Mouse (Mus musculus): Measurements from ENCODE around the gene Sh3tc1. TPM values are rescaled to one million over a fixed set of nuclear protein-coding genes. Genes with fewer than 3 reads are reported as not detected.

Gene Sh3tc1
- polyA plus RNA-seq, 1 experiment from 2014 or later, result 2.9 TPM

GRCm38 (mm10) chr5:35770891-35771663, 31.3 kb upstream of the Sh3tc1 start:
- Histone ChIP-seq H3K4me3 (ENCODE audit: low read depth, low read length) (no peak overlapping the region), H3K4me2 (replicated peaks; ENCODE audit: low read depth, low read length) (no peak overlapping the region), H3K27me3 (ENCODE audit: control insufficient read depth, insufficient read depth, low read length) (no peaks in the 10 kb centered on the region), H3K9me3 (ENCODE audit: control insufficient read depth, low read depth, low read length) (no peaks in the 10 kb centered on the region), H3K27ac (ENCODE audit: low read length) (no peak overlapping the region), H3K36me3 (ENCODE audit: control insufficient read depth, insufficient read depth, low read length) (no peaks in the 10 kb centered on the region), H3K4me1 (ENCODE audit: control insufficient read depth, insufficient read depth, low read length) (0 out of 2 replicates have a peak, but pooled peaks cover 6% of the 10 kb centered on the region), H3K9ac (replicated peaks; ENCODE audit: low read depth, low read length) (no peak overlapping the region)
- 50% methylated on average over 14 of the region's 14 CpGs for WGBS
- ATAC-seq (ENCODE audit: insufficient number of reproducible peaks, insufficient read depth, low FRiP score, low read depth), result peak; percentile 53; the same call in 1 of the 2 replicates

GRCm38 (mm10) chr5:35770246-35770645, 30.5 kb upstream of the Sh3tc1 start:
- no peak for ATAC-seq (ENCODE audit: insufficient number of reproducible peaks, insufficient read depth, low FRiP score, low read depth)
- no peak overlapping the region for H3K9ac ChIP-seq (replicated peaks; ENCODE audit: low read depth, low read length)
- no peak overlapping the region for H3K4me2 ChIP-seq (replicated peaks; ENCODE audit: low read depth, low read length)
- H3K4me1 ChIP-seq (ENCODE audit: control insufficient read depth, insufficient read depth, low read length), result 0 out of 2 replicates have a peak, but pooled peaks cover 6% of the 10 kb centered on the region
- H3K4me3 ChIP-seq (ENCODE audit: low read depth, low read length), result no peak overlapping the region
- no peaks in the 10 kb centered on the region for H3K36me3 ChIP-seq (ENCODE audit: control insufficient read depth, insufficient read depth, low read length)
- H3K27ac ChIP-seq (ENCODE audit: low read length), result no peak overlapping the region
- WGBS, result 84% methylated on average over 2 of the region's 2 CpGs
- H3K27me3 ChIP-seq (ENCODE audit: control insufficient read depth, insufficient read depth, low read length), result no peaks in the 10 kb centered on the region
- no peaks in the 10 kb centered on the region for H3K9me3 ChIP-seq (ENCODE audit: control insufficient read depth, low read depth, low read length)

GRCm38 (mm10) chr5:35768997-35769396, 29.2 kb upstream of the Sh3tc1 start:
- Histone ChIP-seq H3K4me2 (replicated peaks; ENCODE audit: low read depth, low read length) (no peak overlapping the region), H3K27ac (ENCODE audit: low read length) (no peak overlapping the region), H3K9ac (replicated peaks; ENCODE audit: low read depth, low read length) (no peak overlapping the region), H3K4me1 (ENCODE audit: control insufficient read depth, insufficient read depth, low read length) (0 out of 2 replicates have a peak, but pooled peaks cover 6% of the 10 kb centered on the region), H3K4me3 (ENCODE audit: low read depth, low read length) (no peak overlapping the region), H3K27me3 (ENCODE audit: control insufficient read depth, insufficient read depth, low read length) (no peaks in the 10 kb centered on the region), H3K9me3 (ENCODE audit: control insufficient read depth, low read depth, low read length) (no peaks in the 10 kb centered on the region), H3K36me3 (ENCODE audit: control insufficient read depth, insufficient read depth, low read length) (no peaks in the 10 kb centered on the region)
- WGBS, result 87% methylated on average over 7 of the region's 7 CpGs
- no peak for ATAC-seq (ENCODE audit: insufficient number of reproducible peaks, insufficient read depth, low FRiP score, low read depth)

GRCm38 (mm10) chr5:35768525-35768924, 28.7 kb upstream of the Sh3tc1 start:
- Histone ChIP-seq H3K9me3 (ENCODE audit: control insufficient read depth, low read depth, low read length) (no peaks in the 10 kb centered on the region), H3K27ac (ENCODE audit: low read length) (no peak overlapping the region), H3K4me1 (ENCODE audit: control insufficient read depth, insufficient read depth, low read length) (0 out of 2 replicates have a peak, but pooled peaks cover 6% of the 10 kb centered on the region), H3K36me3 (ENCODE audit: control insufficient read depth, insufficient read depth, low read length) (no peaks in the 10 kb centered on the region), H3K9ac (replicated peaks; ENCODE audit: low read depth, low read length) (no peak overlapping the region), H3K4me2 (replicated peaks; ENCODE audit: low read depth, low read length) (no peak overlapping the region), H3K4me3 (ENCODE audit: low read depth, low read length) (no peak overlapping the region), H3K27me3 (ENCODE audit: control insufficient read depth, insufficient read depth, low read length) (no peaks in the 10 kb centered on the region)
- no peak for ATAC-seq (ENCODE audit: insufficient number of reproducible peaks, insufficient read depth, low FRiP score, low read depth)
- 72% methylated on average over 3 of the region's 3 CpGs for WGBS

- H3K4me3 ChIP-seq (ENCODE audit: low read depth, low read length), result no peak overlapping the region
- 72% methylated on average over 6 of the region's 6 CpGs for WGBS
- H3K36me3 ChIP-seq (ENCODE audit: control insufficient read depth, insufficient read depth, low read length), result no peaks in the 10 kb centered on the region
- H3K9ac ChIP-seq (replicated peaks; ENCODE audit: low read depth, low read length), result no peak overlapping the region
- H3K27ac ChIP-seq (ENCODE audit: low read length), result no peak overlapping the region
- no peak for ATAC-seq (ENCODE audit: insufficient number of reproducible peaks, insufficient read depth, low FRiP score, low read depth)
- no peaks in the 10 kb centered on the region for H3K27me3 ChIP-seq (ENCODE audit: control insufficient read depth, insufficient read depth, low read length)
- H3K4me2 ChIP-seq (replicated peaks; ENCODE audit: low read depth, low read length), result no peak overlapping the region
- H3K9me3 ChIP-seq (ENCODE audit: control insufficient read depth, low read depth, low read length), result no peaks in the 10 kb centered on the region
- 0 out of 2 replicates have a peak, but pooled peaks cover 2% of the 10 kb centered on the region for H3K4me1 ChIP-seq (ENCODE audit: control insufficient read depth, insufficient read depth, low read length)
These were observed 26.1 kb upstream of the Sh3tc1 start for GRCm38 (mm10) chr5:35765909-35766308.

GRCm38 (mm10) chr5:35762850-35763249, 23.1 kb upstream of the Sh3tc1 start:
- no peak overlapping the region for H3K9ac ChIP-seq (replicated peaks; ENCODE audit: low read depth, low read length)
- no peak overlapping the region for H3K27ac ChIP-seq (ENCODE audit: low read length)
- H3K4me2 ChIP-seq (replicated peaks; ENCODE audit: low read depth, low read length), result no peak overlapping the region
- H3K27me3 ChIP-seq (ENCODE audit: control insufficient read depth, insufficient read depth, low read length), result peaks cover 13% of the 10 kb centered on the region
- 71% methylated on average over 10 of the region's 10 CpGs for WGBS
- no peaks in the 10 kb centered on the region for H3K36me3 ChIP-seq (ENCODE audit: control insufficient read depth, insufficient read depth, low read length)
- 0 out of 2 replicates have a peak, but pooled peaks cover 7% of the 10 kb centered on the region for H3K4me1 ChIP-seq (ENCODE audit: control insufficient read depth, insufficient read depth, low read length)
- H3K4me3 ChIP-seq (ENCODE audit: low read depth, low read length), result no peak overlapping the region
- H3K9me3 ChIP-seq (ENCODE audit: control insufficient read depth, low read depth, low read length), result no peaks in the 10 kb centered on the region
- ATAC-seq (ENCODE audit: insufficient number of reproducible peaks, insufficient read depth, low FRiP score, low read depth), result no peak

GRCm38 (mm10) chr5:35762388-35762787, 22.6 kb upstream of the Sh3tc1 start:
- Histone ChIP-seq H3K27ac (ENCODE audit: low read length) (no peak overlapping the region), H3K36me3 (ENCODE audit: control insufficient read depth, insufficient read depth, low read length) (no peaks in the 10 kb centered on the region), H3K4me3 (ENCODE audit: low read depth, low read length) (no peak overlapping the region), H3K9me3 (ENCODE audit: control insufficient read depth, low read depth, low read length) (no peaks in the 10 kb centered on the region), H3K4me1 (ENCODE audit: control insufficient read depth, insufficient read depth, low read length) (0 out of 2 replicates have a peak, but pooled peaks cover 7% of the 10 kb centered on the region), H3K9ac (replicated peaks; ENCODE audit: low read depth, low read length) (no peak overlapping the region), H3K27me3 (ENCODE audit: control insufficient read depth, insufficient read depth, low read length) (peaks cover 13% of the 10 kb centered on the region), H3K4me2 (replicated peaks; ENCODE audit: low read depth, low read length) (no peak overlapping the region)
- no peak for ATAC-seq (ENCODE audit: insufficient number of reproducible peaks, insufficient read depth, low FRiP score, low read depth)
- WGBS, result 56% methylated on average over 5 of the region's 5 CpGs

GRCm38 (mm10) chr5:35761323-35761722, 21.5 kb upstream of the Sh3tc1 start:
- Histone ChIP-seq H3K27me3 (ENCODE audit: control insufficient read depth, insufficient read depth, low read length) (peaks cover 13% of the 10 kb centered on the region), H3K36me3 (ENCODE audit: control insufficient read depth, insufficient read depth, low read length) (no peaks in the 10 kb centered on the region), H3K9ac (replicated peaks; ENCODE audit: low read depth, low read length) (no peak overlapping the region), H3K4me3 (ENCODE audit: low read depth, low read length) (no peak overlapping the region), H3K4me2 (replicated peaks; ENCODE audit: low read depth, low read length) (no peak overlapping the region), H3K4me1 (ENCODE audit: control insufficient read depth, insufficient read depth, low read length) (0 out of 2 replicates have a peak, but pooled peaks cover 7% of the 10 kb centered on the region), H3K9me3 (ENCODE audit: control insufficient read depth, low read depth, low read length) (no peaks in the 10 kb centered on the region), H3K27ac (ENCODE audit: low read length) (no peak overlapping the region)
- no peak for ATAC-seq (ENCODE audit: insufficient number of reproducible peaks, insufficient read depth, low FRiP score, low read depth)
- WGBS, result 75% methylated on average over 5 of the region's 5 CpGs

Measured in stomach, embryonic 14.5 days (tissue).